Mouse (Mus musculus): ENCODE measurements around the gene Jag1.

DNA sequence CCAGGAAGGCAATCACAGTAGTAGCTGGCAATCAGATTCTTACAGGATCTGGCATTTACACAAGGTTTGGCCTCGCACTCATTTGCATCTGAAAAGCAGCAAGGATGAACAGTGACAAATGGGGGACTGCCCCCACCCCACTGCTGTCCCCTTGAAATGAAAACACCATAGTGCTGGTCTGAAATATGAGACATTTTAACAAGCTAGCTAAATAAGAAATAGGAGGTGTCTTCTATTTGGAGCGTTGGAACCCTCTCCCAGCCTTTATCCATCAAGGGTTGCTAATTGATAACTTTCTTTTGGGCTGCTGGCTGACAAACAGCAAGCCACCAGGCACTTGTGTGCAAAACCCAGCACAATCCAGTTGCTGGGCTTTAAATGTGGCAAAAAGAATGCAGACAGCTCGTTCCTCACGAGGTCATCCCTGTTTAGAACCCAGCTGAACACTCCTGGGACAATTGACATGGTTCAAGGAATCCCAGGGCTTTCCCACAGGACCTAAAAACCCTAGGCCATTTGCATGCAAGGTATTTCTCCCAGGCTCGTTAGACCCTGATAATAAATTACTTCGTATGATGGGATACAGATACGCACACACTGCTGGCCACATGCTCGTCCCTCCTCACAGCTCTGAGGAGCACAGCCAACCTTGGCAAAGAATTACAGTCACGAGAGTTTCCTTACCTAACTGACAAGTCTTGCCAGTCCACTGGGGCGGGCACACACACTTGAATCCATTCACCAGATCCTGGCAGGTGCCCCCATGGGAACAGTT, 23.7 kb downstream of the Jag1 start:
- TF ChIP-seq CTCF (IDR thresholded peaks at IDR 0.05; ENCODE audit: low read depth) (no peak), EP300 (IDR thresholded peaks at IDR 0.05; ENCODE audit: low read depth) (no peak)

Data from liver, postnatal 0 days (tissue).